Mouse (Mus musculus): ENCODE data around the gene Npas4.
A peak's percentile ranks its signal among the peaks of the same experiment; 100 is the strongest.
"Not testable (repeated sequence)": the region's sequence is repeated elsewhere in the genome, so short reads cannot be mapped to it uniquely, and the experiment has no call there.

The Npas4 gene

GRCm38 (mm10) chr19:4990256-4990625 is at the start of gene Npas4:
Gene Npas4, minus strand, starts transcription at chr19:4990316.
- DNase-seq (ENCODE audit: extremely low spot score), result no peak

DNA sequence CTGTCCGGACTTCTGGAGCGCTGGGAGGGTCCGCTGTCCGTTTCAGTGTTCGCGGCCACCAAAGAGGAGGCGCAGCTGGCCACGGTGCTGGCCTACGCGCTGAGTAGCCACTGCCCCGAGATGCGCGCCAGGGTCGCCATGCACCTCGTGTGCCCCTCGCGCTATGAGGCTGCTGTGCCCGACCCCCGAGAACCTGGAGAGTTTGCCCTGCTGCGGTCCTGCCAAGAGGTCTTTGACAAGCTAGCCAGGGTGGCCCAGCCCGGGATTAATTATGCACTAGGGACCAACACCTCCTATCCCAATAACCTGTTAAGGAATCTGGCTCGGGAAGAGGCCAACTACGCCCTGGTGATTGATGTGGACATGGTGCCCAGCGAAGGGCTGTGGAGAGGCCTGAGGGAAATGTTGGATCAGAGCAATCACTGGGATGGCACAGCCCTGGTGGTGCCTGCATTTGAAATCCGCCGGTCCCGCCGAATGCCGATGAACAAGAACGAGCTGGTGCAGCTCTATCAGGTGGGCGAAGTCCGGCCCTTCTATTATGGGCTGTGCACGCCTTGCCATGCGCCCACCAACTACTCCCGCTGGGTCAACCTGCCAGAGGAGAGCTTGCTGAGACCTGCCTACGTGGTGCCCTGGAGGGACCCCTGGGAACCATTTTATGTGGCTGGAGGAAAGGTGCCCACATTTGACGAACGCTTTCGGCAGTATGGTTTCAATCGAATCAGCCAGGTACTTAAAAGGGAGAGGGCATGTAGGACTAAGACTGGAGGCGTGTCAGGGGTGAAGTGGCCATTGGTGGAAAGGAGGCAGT is 49.4 kb upstream of the Npas4 start:
- DNase-seq (ENCODE audit: extremely low spot score), result no peak

DNA sequence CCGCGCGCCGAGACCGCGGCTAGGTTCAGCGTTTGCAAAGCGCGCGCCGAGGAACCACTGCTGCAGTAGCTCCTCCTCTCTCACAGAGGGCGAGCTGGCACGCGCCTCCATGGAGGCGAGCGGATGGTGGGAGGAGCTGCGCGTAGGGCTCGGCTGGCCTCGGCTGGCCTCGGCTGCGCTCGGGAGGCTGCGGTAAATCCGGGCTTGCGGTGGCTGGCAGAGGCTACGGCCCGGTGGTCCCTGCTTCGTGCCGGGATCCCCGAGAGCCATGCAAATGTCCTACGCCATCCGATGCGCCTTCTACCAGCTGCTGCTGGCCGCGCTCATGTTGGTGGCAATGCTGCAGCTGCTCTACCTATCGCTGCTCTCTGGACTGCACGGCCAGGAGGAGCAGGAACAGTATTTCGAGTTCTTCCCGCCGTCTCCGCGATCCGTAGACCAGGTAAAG is 48.6 kb upstream of the Npas4 start, which contains the start of the genes B4gat1 and AC124502.3:
TSS of gene B4gat1 (plus strand) at position 118 of the 448 bp plus-strand sequence.
TSS of gene AC124502.3 (plus strand) at position 183 of the 448 bp plus-strand sequence.
- peak; percentile 91 for DNase-seq (ENCODE audit: extremely low spot score)

GRCm38 (mm10) chr19:5037678-5038571 is 47.8 kb upstream of the Npas4 start:
- DNase-seq (ENCODE audit: extremely low spot score), result peak; percentile 93

GRCm38 (mm10) chr19:5036577-5036976 is 46.5 kb upstream of the Npas4 start:
- no peak for DNase-seq (ENCODE audit: extremely low spot score)

- no peak for DNase-seq (ENCODE audit: extremely low spot score)
Observed at GRCm38 (mm10) chr19:5032686-5033085, 42.6 kb upstream of the Npas4 start.

DNA sequence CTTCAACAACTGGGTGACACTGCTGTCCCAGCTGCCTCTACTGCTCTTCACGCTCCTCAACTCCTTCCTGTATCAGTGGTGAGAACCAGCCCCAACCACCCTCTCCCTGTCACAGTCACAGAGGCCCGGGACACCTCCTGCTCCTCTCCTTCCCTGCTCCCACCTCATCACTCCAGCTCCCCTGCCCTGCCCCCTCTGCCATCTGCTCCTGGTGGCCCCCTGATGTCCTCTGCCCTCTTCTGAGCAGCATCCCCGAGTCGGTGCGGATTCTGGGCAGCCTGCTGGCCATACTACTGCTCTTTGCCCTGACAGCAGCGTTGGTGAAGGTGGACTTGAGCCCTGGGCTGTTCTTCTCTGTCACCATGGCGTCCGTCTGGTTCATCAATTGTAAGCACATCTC is 36.0 kb upstream of the Npas4 start:
- no peak for DNase-seq (ENCODE audit: extremely low spot score)

GRCm38 (mm10) chr19:5023621-5024479 is 33.7 kb upstream of the Npas4 start, which contains the start of gene Slc29a2:
Gene Slc29a2, plus strand, starts transcription at chr19:5023860.
- DNase-seq (ENCODE audit: extremely low spot score), result peak; percentile 96

- no peak for DNase-seq (ENCODE audit: extremely low spot score)
Observed at GRCm38 (mm10) chr19:5021416-5021815, 31.3 kb upstream of the Npas4 start.

DNA sequence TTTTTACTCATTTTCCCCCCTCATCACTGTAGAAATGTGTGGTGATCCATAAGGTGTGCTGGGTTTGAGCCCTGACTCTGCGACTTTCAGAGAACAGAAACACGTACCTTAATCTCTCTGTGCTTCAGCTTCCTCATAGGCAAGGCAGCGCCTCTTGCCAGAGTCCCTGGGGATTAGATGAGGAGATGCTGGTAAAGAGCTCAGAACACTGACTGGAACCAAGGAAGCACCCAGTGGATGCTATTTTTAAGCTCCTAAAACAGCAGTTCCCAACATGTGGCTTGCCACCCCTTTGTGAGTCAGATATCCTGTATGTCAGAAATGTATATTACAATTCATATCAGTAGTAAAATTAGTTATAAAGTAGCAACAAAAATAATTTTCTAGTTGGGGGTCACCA is 28.1 kb upstream of the Npas4 start:
- no peak for DNase-seq (ENCODE audit: extremely low spot score)

GRCm38 (mm10) chr19:5017611-5018010 is 27.5 kb upstream of the Npas4 start:
- DNase-seq (ENCODE audit: extremely low spot score), result no peak

DNA sequence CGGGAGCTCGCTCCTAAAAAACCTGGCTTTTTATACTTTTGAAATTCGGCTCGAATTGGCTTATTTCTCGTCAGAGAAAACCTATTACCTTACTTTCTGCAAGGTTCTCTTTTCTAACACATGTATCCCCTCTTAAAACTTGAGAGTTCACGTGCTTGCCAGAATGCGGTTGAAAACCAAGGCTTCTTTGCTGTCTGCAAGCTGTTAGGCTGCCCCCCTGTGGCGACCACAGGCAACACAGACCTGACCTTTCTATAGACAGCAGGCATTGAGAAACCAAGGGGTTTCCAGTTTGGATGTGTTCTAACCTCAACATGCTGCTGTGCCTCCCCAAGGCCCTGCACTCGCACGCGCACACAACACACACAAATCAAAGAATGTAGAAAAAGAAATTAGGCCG is 26.7 kb upstream of the Npas4 start:
- peak; percentile 78 for DNase-seq (ENCODE audit: extremely low spot score)

DNA sequence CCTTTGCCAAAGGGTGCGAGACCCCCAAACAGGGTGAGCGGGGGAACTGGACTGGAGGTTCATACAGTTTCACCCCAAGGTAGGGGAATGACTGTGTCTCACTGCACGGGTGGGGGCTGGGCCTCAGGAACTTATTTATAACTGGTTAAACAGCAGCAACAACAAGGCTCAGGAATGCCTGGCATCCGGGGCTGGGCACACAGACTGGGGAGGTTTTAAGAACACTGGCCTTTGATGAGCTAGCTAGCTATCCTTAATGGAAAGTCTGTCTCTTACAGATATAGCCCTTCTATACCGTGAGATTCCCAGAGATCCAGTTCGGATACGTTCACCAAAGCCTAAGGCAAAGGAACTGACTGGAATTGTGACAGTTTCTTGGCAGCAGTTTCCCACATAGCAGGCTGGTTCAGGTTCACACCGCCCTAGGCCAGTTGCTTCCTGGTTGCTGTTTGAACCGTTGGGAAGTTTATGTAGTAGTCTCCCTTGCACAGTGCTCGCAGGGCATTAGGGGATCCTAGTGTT is 26.2 kb upstream of the Npas4 start:
- DNase-seq (ENCODE audit: extremely low spot score), result peak; percentile 33

GRCm38 (mm10) chr19:5014961-5015398 is 24.9 kb upstream of the Npas4 start:
- DNase-seq (ENCODE audit: extremely low spot score), result peak; percentile 42

- DNase-seq (ENCODE audit: extremely low spot score), result no peak
Observed at GRCm38 (mm10) chr19:5013138-5013537, 23.0 kb upstream of the Npas4 start.

DNA sequence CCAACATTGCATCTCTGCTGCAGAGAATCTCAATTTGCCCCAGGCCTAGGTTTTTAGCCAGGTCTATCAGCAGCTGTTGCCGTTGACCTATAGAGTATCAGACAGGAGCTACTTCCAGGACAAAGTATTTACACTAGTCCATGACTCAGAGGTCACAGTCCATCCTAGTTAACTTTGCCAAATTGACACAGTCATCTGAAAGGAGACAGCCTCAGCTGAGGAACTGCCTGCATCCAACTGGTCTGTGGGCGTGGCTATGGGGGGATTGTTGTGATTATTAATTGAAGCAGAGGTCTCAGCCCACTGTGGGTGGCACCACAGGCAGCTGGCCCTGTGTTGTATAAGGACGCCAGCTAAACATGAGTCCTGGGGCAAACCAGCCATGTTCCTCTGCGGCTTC is 14.8 kb upstream of the Npas4 start:
- no peak for DNase-seq (ENCODE audit: extremely low spot score)

GRCm38 (mm10) chr19:5003644-5004043 is 13.5 kb upstream of the Npas4 start:
- DNase-seq (ENCODE audit: extremely low spot score), result not testable (repeated sequence)

GRCm38 (mm10) chr19:5001666-5002406 is 11.7 kb upstream of the Npas4 start:
- DNase-seq (ENCODE audit: extremely low spot score), result peak; percentile 82

DNA sequence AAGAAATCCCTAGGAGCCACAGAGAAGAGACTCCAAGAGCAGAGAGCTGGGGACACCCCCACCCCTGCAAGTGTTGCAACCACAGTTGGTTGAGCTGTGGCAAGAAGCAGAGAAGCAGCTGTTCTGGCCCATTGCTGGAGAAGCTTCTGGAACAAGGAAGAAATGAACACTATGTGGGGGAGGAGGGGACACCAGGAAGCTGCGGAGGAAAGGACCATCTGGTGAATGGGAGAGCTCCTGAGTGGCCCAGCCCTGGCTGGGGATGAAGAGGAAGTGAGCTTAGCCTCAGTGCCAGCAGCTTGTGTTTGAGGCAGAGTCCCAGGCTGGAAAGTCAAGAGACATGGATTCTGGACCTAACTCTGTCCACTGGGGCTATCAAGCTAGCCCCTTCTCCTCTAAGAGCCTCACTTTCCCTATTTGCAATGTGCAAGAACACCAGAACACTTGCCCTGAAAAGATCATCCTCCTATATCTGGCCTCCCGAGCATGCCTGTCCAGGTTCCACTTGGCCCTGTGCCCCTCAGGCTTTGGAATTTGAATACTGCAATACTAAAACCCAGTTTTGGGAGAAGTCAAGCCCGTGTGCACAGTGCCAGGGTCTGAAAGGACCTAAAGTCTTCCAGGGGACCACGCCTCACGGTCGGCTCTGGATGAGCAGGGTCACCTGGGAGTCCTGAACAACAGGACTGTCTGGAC is 9.5 kb upstream of the Npas4 start:
- no peak for DNase-seq (ENCODE audit: extremely low spot score)

- DNase-seq (ENCODE audit: extremely low spot score), result no peak
Observed at GRCm38 (mm10) chr19:4994043-4994442, 3.9 kb upstream of the Npas4 start.

Measured in embryo, embryonic 9.5 days (tissue).